Mouse (Mus musculus): Measurements from ENCODE around the gene Cdh6. TPM values are rescaled to one million over a fixed set of nuclear protein-coding genes. Genes with fewer than 3 reads are reported as not detected.

Gene Cdh6
- total RNA-seq, 2 experiments from 2014 or later, result 1.4 to 1.6 TPM

- no peak for DNase-seq
Measured at GRCm38 (mm10) chr15:13155820-13156219, 17.7 kb downstream of the Cdh6 start.

GRCm38 (mm10) chr15:13155418-13155817 lies 18.1 kb downstream of the Cdh6 start:
- DNase-seq, result no peak

- no peak for DNase-seq
Measured at GRCm38 (mm10) chr15:13141983-13142382, 31.5 kb downstream of the Cdh6 start.

- DNase-seq, result no peak
Measured at GRCm38 (mm10) chr15:13139662-13140061, 33.8 kb downstream of the Cdh6 start.

- DNase-seq, result no peak
Measured at GRCm38 (mm10) chr15:13137166-13137565, 36.3 kb downstream of the Cdh6 start.

- peak; percentile 45 for DNase-seq
Measured at GRCm38 (mm10) chr15:13134086-13134485, 39.4 kb downstream of the Cdh6 start.

- no peak for DNase-seq
Measured at GRCm38 (mm10) chr15:13133370-13133769, 40.1 kb downstream of the Cdh6 start.

GRCm38 (mm10) chr15:13132493-13132892 lies 41.0 kb downstream of the Cdh6 start:
- DNase-seq, result no peak

GRCm38 (mm10) chr15:13130246-13130645 lies 43.2 kb downstream of the Cdh6 start:
- DNase-seq, result no peak

GRCm38 (mm10) chr15:13100341-13100740 lies 73.1 kb downstream of the Cdh6 start:
- no peak for DNase-seq

- DNase-seq, result no peak
Measured at GRCm38 (mm10) chr15:13097861-13098260, 75.6 kb downstream of the Cdh6 start.

- no peak for DNase-seq
Measured at GRCm38 (mm10) chr15:13095406-13095805, 78.1 kb downstream of the Cdh6 start.

- no peak for DNase-seq
Measured at GRCm38 (mm10) chr15:13094881-13095256, 78.6 kb downstream of the Cdh6 start.

GRCm38 (mm10) chr15:13093954-13094880 lies 79.3 kb downstream of the Cdh6 start:
- DNase-seq, result no peak

- DNase-seq, result no peak
Measured at GRCm38 (mm10) chr15:13092064-13092463, 81.4 kb downstream of the Cdh6 start.

- peak; percentile 64 for DNase-seq
Measured at GRCm38 (mm10) chr15:13088504-13089058, 84.9 kb downstream of the Cdh6 start.

- DNase-seq, result no peak
Measured at GRCm38 (mm10) chr15:13084746-13085145, 88.7 kb downstream of the Cdh6 start.

GRCm38 (mm10) chr15:13076908-13077669 lies 96.4 kb downstream of the Cdh6 start:
- no peak for DNase-seq

GRCm38 (mm10) chr15:13074047-13074446 lies 99.4 kb downstream of the Cdh6 start:
- DNase-seq, result no peak

- DNase-seq, result no peak
Measured at GRCm38 (mm10) chr15:13068213-13068516, 105.3 kb downstream of the Cdh6 start.

- no peak for DNase-seq
Measured at GRCm38 (mm10) chr15:13067429-13068212, 105.9 kb downstream of the Cdh6 start.

GRCm38 (mm10) chr15:13066765-13067164 lies 106.7 kb downstream of the Cdh6 start:
- no peak for DNase-seq

GRCm38 (mm10) chr15:13063633-13064032 lies 109.8 kb downstream of the Cdh6 start:
- no peak for DNase-seq

Data from heart, postnatal 4 days (tissue).